Mouse (Mus musculus) embryonic facial prominence, embryonic 12.5 days (tissue): ENCODE measurements at regions not wholly inside any gene's neighbourhood (a gene's known extent, or its start where the extent isn't known, plus 50 kb on each side); places are given as distances from the start of the nearest gene placed in this dataset.
A peak's percentile ranks its signal among the peaks of the same experiment; 100 is the strongest.

Source experiments
- ATAC-seq: fragments of 200-750 bp; cut with Nextera tagmentation; 2 replicates; pipeline ENCODE4 v1.8.0; 2017; ENCODE audit not compliant: insufficient number of reproducible peaks, insufficient read depth, low FRiP score, low TSS enrichment
- H3K27ac ChIP-seq: fragments of 300-500 bp; sonication (generic); 2 replicates; pipeline ENCODE4 v1.5.1; 2016; ENCODE audit warnings: mild to moderate bottlenecking
- H3K27me3 ChIP-seq: fragments of 300-500 bp; sonication (generic); 2 replicates; pipeline ENCODE4 v1.6.1; 2016; ENCODE audit warnings: mild to moderate bottlenecking, moderate library complexity
- H3K36me3 ChIP-seq: fragments of 300-500 bp; sonication (generic); 2 replicates; pipeline ENCODE4 v1.6.1; 2016; ENCODE audit warnings: mild to moderate bottlenecking
- H3K4me1 ChIP-seq: fragments of 300-500 bp; sonication (generic); 2 replicates; pipeline ENCODE4 v1.6.1; 2016
- H3K4me2 ChIP-seq: fragments of 300-500 bp; sonication (generic); replicated peaks from 2 replicates; pipeline ENCODE4 v1.6.1; 2016; ENCODE audit warnings: mild to moderate bottlenecking, moderate library complexity
- H3K4me3 ChIP-seq: fragments of 300-500 bp; sonication (generic); 2 replicates; pipeline ENCODE4 v1.5.1; 2016; ENCODE audit warnings: mild to moderate bottlenecking
- H3K9ac ChIP-seq: fragments of 300-500 bp; sonication (generic); 2 replicates; pipeline ENCODE4 v1.6.1; 2016; ENCODE audit warnings: mild to moderate bottlenecking, moderate library complexity
- H3K9me3 ChIP-seq: fragments of 300-500 bp; sonication (generic); 2 replicates; pipeline ENCODE4 v1.6.1; 2016; ENCODE audit warnings: mild to moderate bottlenecking, moderate library complexity
- WGBS: fragments of 180-500 bp; shearing (Covaris S2); methylation state at CpG from one replicate; pipeline ENCODE4 v1.1.7; 2016; 5-methylcytosine and 5-hydroxymethylcytosine counted together

DNA sequence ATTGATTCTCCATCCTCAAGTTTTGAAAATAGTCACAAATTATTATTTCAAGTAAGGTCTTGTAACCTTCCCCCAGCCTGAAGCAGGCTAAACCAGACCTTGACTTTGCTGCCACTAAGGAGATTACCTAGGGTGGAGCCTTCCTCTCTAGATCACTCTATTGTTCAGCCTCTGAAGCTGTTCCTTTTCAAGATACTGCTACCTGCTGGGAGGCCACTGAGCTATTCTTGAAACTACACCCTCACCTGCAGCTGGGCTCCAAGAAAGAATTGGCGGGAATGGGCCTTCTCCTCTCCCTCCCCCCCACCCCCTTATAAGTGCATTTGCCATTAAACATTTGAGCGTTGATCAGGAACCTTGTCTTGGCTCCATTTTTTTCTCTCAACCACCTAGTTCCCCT is 534.2 kb upstream of the Dmac1 start:
- Histone ChIP-seq H3K4me1 (no peaks in the 10 kb centered on the region), H3K27ac (no peak overlapping the region), H3K4me2 (no peak overlapping the region), H3K9me3 (no peaks in the 10 kb centered on the region), H3K36me3 (no peaks in the 10 kb centered on the region), H3K9ac (no peak overlapping the region), H3K27me3 (no peaks in the 10 kb centered on the region), H3K4me3 (no peak overlapping the region)
- no peak for ATAC-seq
- WGBS, result 58% methylated on average over 2 of the region's 2 CpGs

GRCm38 (mm10) chr4:75801870-75802269 is 523.8 kb upstream of the Dmac1 start:
- Histone ChIP-seq H3K9me3 (no peaks in the 10 kb centered on the region), H3K4me3 (no peak overlapping the region), H3K27ac (no peak overlapping the region), H3K4me1 (no peaks in the 10 kb centered on the region), H3K27me3 (no peaks in the 10 kb centered on the region), H3K36me3 (no peaks in the 10 kb centered on the region), H3K9ac (no peak overlapping the region), H3K4me2 (no peak overlapping the region)
- 87% methylated on average over 4 of the region's 4 CpGs for WGBS
- ATAC-seq, result no peak

DNA sequence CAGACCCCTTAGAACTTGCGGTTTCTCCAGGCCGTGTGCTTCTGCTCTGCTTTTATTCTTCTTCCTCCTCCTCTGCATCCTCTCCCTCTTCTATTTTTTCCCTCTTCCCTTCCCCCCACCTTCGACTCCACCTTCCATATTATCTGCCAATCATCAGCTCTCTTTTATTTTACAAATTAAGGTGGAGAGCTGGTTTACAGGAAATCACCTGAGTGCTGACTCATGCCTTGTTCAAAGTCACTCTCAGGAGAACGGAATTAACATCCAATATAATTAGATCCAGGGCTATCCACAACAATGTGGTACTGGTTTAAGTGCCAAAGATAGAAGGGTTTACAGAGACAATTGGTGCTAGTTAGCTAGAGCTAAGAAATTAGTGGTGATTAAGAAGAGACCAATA is 523.1 kb upstream of the Dmac1 start:
- H3K36me3 ChIP-seq, result no peaks in the 10 kb centered on the region
- ATAC-seq, result no peak
- H3K9me3 ChIP-seq, result no peaks in the 10 kb centered on the region
- 72% methylated on average over 4 of the region's 4 CpGs for WGBS
- H3K27ac ChIP-seq, result no peak overlapping the region
- H3K4me2 ChIP-seq, result no peak overlapping the region
- H3K4me3 ChIP-seq, result no peak overlapping the region
- H3K9ac ChIP-seq, result no peak overlapping the region
- H3K27me3 ChIP-seq, result no peaks in the 10 kb centered on the region
- no peaks in the 10 kb centered on the region for H3K4me1 ChIP-seq

DNA sequence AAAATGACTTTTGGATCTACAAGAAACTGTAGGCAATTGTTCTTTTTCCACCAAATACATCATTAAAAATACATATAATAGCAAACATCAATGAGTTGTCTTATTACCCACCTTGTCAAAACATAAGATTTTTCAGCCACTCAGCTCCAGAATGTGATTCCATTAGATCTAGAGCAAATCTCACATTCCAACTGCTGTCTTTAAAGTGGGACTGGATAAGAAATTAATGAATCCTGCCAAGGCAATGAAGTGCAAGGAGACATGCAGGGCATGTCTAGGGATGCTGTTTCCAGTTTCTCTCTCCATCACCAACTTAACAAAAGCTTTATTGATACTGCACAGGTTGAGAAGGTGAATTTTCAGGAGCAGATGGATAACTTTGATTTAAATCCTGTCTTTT is 513.7 kb upstream of the Dmac1 start:
- Histone ChIP-seq H3K9ac (no peak overlapping the region), H3K27ac (no peak overlapping the region), H3K4me1 (no peaks in the 10 kb centered on the region), H3K27me3 (no peaks in the 10 kb centered on the region), H3K4me2 (no peak overlapping the region), H3K36me3 (no peaks in the 10 kb centered on the region), H3K4me3 (no peak overlapping the region), H3K9me3 (no peaks in the 10 kb centered on the region)
- ATAC-seq, result no peak

- WGBS, result 89% methylated on average over 1 of the region's 1 CpGs
- Histone ChIP-seq H3K9ac (no peak overlapping the region), H3K4me2 (no peak overlapping the region), H3K9me3 (no peaks in the 10 kb centered on the region), H3K4me3 (no peak overlapping the region), H3K36me3 (no peaks in the 10 kb centered on the region), H3K27ac (no peak overlapping the region), H3K27me3 (no peaks in the 10 kb centered on the region), H3K4me1 (no peaks in the 10 kb centered on the region)
- no peak for ATAC-seq
These were observed 513.0 kb upstream of the Dmac1 start for GRCm38 (mm10) chr4:75790920-75791589.

DNA sequence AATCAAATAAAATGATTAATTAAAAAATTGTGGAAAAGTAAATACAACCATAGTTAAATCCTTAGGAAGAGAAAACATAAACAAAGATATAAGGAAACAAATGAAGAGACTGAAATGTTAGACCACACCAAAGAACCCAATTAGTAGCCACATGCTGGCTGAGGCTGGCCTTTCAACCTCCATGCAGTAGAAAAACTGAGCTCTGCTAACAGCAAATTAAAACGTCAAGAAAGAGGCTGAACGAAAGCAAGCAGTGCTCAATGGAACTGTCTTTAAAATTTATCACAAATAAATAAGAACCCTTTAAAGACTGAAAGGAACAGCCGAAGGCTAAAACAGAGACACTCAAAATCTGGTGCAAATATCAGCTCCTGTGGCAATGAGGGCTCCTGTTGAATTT is 509.3 kb upstream of the Dmac1 start:
- ATAC-seq, result no peak
- Histone ChIP-seq H3K27me3 (no peaks in the 10 kb centered on the region), H3K4me1 (no peaks in the 10 kb centered on the region), H3K36me3 (no peaks in the 10 kb centered on the region), H3K4me2 (no peak overlapping the region), H3K27ac (no peak overlapping the region), H3K9ac (no peak overlapping the region), H3K9me3 (no peaks in the 10 kb centered on the region), H3K4me3 (no peak overlapping the region)
- WGBS, result 53% methylated on average over 3 of the region's 3 CpGs

- Histone ChIP-seq H3K9ac (no peak overlapping the region), H3K4me3 (no peak overlapping the region), H3K27ac (no peak overlapping the region), H3K4me1 (no peaks in the 10 kb centered on the region), H3K27me3 (no peaks in the 10 kb centered on the region), H3K9me3 (no peaks in the 10 kb centered on the region), H3K4me2 (no peak overlapping the region), H3K36me3 (no peaks in the 10 kb centered on the region)
- WGBS, result 79% methylated on average over 4 of the region's 4 CpGs
- no peak for ATAC-seq
These were observed 508.3 kb upstream of the Dmac1 start for GRCm38 (mm10) chr4:75786391-75786790.

DNA sequence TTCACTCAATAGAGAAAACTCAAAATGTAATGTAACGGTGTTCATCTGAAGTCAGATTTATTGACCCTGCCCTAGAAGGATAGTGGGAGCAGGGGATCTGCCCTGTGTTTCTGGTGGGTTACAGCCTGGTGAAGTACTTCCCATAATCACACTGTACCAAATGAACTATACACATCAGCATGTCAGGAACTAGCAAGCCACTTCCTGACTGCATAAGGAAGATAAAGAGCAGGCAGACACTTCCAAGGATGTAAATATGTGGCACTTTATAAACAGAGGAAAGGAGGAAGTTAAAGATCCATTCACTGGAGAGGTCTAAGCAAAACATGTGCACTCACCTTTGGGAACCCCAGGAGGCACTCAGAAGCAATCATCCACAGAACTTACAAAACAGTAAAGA is 501.4 kb upstream of the Dmac1 start:
- Histone ChIP-seq H3K27ac (no peak overlapping the region), H3K36me3 (no peaks in the 10 kb centered on the region), H3K4me2 (no peak overlapping the region), H3K9ac (no peak overlapping the region), H3K4me3 (no peak overlapping the region), H3K9me3 (no peaks in the 10 kb centered on the region), H3K4me1 (no peaks in the 10 kb centered on the region), H3K27me3 (no peaks in the 10 kb centered on the region)
- 90% methylated on average over 1 of the region's 1 CpGs for WGBS
- ATAC-seq, result no peak

DNA sequence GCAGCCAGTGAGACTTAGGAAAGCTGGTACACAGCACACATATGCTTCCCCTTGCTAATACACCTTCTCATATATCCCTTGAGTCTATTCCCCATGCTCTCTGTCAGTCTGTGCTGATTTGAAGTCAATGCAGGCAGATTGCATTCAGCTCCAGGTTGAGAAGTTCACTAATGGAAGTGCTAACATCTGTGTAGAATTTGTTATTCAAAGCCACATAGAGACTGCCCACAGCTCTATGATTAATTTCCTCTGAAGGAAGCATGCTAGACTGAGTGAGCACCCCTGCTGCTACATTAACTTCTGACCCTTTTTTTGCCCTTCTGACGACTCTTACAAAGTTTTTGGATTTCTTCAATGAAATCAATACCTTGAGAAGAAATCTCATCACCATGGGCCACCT is 486.0 kb upstream of the Dmac1 start:
- 0 out of 2 replicates have a peak, but pooled peaks have one; percentile 41 for ATAC-seq
- no peaks in the 10 kb centered on the region for H3K27me3 ChIP-seq
- WGBS, result 16% methylated on average over 1 of the region's 1 CpGs

GRCm38 (mm10) chr4:75744605-75745004 is 466.5 kb upstream of the Dmac1 start:
- ATAC-seq, result no peak
- H3K27me3 ChIP-seq, result no peaks in the 10 kb centered on the region
- no peaks in the 10 kb centered on the region for H3K36me3 ChIP-seq
- H3K9ac ChIP-seq, result no peak overlapping the region
- WGBS, result 58% methylated on average over 6 of the region's 6 CpGs
- no peak overlapping the region for H3K27ac ChIP-seq
- H3K4me3 ChIP-seq, result no peak overlapping the region
- H3K9me3 ChIP-seq, result no peaks in the 10 kb centered on the region
- no peaks in the 10 kb centered on the region for H3K4me1 ChIP-seq
- no peak overlapping the region for H3K4me2 ChIP-seq

More for the DNA sequence above, 486.0 kb upstream of the Dmac1 start:
- no peaks in the 10 kb centered on the region for H3K36me3 ChIP-seq
- H3K9me3 ChIP-seq, result no peaks in the 10 kb centered on the region
- no peak overlapping the region for H3K27ac ChIP-seq
- H3K4me3 ChIP-seq, result no peak overlapping the region
- H3K9ac ChIP-seq, result no peak overlapping the region
- H3K4me1 ChIP-seq, result peaks cover 6% of the 10 kb centered on the region; the same call in 1 of the 2 replicates
- no peak overlapping the region for H3K4me2 ChIP-seq

DNA sequence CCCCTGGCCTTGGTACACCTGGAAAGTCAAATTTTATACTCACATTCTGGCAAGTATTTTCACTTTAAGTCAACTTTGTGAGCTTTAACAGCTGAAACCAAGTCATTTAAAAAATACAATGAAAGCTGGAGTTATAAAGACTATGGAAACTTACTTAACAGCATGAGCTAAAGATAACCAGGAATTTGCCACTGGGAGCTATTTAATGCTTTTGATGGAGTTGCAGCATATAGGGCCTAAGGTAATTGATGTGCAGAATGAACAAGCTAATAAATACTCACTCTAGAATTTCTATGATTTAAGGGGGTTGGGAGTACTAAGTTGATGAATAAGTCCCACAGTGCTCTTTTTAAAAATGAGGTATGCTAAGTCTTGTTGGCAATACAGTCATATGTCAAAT is 463.5 kb upstream of the Dmac1 start:
- ATAC-seq, result no peak
- H3K9ac ChIP-seq, result no peak overlapping the region

DNA sequence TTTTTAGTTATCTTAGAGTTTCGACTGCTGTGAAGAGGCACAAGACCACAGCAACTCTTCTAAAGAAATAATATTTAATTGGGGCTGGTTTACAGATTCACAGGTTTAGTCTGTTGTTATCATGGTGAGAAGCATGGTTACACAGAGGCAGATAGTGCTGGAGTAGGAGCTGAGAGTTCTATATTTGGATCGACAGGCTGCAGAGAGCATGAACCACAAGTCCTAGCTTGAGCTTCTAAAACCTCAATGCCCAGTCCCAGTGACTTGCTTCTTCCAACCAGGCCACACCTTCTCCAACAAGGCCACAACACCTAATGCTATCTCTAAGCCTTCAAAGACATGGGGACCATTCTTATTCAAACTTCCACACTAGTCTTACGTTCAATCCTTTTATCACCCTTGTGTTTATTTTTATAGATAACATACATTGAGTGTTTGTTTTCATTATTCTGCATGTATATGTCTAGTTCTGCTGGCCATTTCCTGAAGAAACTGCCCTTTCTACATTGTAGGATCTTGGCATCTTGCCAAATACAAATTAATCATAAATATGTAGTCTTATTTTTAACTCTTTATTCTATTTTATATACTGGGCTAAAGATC is 452.8 kb upstream of the Dmac1 start:
- Histone ChIP-seq H3K27ac (no peak overlapping the region), H3K4me1 (no peaks in the 10 kb centered on the region), H3K27me3 (no peaks in the 10 kb centered on the region), H3K9me3 (no peaks in the 10 kb centered on the region; the same call in 1 of the 2 replicates), H3K4me3 (no peak overlapping the region), H3K4me2 (no peak overlapping the region), H3K36me3 (no peaks in the 10 kb centered on the region), H3K9ac (no peak overlapping the region)
- 79% methylated on average over 3 of the region's 3 CpGs for WGBS
- no peak for ATAC-seq

More for the DNA sequence above, 463.5 kb upstream of the Dmac1 start:
- Histone ChIP-seq H3K9me3 (no peaks in the 10 kb centered on the region), H3K4me2 (no peak overlapping the region), H3K4me3 (no peak overlapping the region), H3K4me1 (no peaks in the 10 kb centered on the region), H3K27me3 (no peaks in the 10 kb centered on the region), H3K36me3 (no peaks in the 10 kb centered on the region), H3K27ac (no peak overlapping the region)
